Mouse (Mus musculus): ENCODE data around the gene Rcor2.

DNA sequence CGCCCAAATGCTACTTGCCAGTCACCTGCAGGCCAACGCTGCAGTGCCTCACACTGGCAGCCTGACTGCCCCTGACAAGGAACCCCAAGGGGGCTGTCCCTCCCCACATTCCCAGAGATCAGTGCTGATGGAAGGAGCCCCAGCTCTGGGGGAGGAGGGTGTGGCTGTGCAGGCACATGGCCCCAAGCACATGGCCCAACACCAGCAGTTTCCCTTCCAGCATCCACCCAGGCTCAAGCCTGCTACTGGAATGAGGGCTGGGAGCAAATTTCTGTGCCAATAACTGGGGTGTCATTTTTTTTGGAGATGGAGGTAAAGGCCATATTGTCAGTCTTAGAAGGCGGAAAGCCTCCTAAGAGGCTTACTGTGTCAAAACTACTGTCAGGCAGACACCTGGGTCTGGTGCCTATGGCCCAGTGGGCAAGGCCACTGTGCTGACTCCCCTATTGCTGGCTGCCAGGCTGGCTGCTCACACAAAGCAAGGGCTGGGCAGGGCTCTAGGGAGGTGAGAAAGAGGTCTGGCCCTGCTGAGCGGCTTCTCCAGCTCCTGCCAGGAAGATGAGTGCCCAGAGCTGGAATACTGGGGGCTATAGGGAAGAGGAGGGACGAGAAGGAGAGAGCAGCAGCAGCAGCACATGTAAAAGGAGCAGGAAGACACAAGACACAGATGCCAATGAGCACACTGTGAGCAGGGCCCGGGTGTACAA lies 11.2 kb downstream of the Rcor2 start:
- TF ChIP-seq POLR2A (IDR thresholded peaks at IDR 0.05; ENCODE audit: borderline replicate concordance, insufficient read depth, low read length) (no peak), CTCF (IDR thresholded peaks at IDR 0.05; ENCODE audit: borderline replicate concordance, insufficient read depth, low read depth, low read length) (no peak)

All from cerebellum, adult 2 months (tissue).